Mouse (Mus musculus): ENCODE measurements around the gene Prrc2a. TPM values are rescaled to one million over a fixed set of nuclear protein-coding genes. Genes with fewer than 3 reads are reported as not detected.

The Prrc2a gene
- polyA plus RNA-seq, 1 experiment from 2014 or later, result 205 TPM

- Histone ChIP-seq H3K9me3 (no peaks in the 10 kb centered on the region), H3K27me3 (replicated peaks) (no peaks in the 10 kb centered on the region), H3K4me1 (no peaks in the 10 kb centered on the region), H3K4me2 (replicated peaks) (no peak overlapping the region), H3K27ac (no peak overlapping the region), H3K4me3 (no peak overlapping the region), H3K9ac (no peak overlapping the region), H3K36me3 (peaks cover 47% of the 10 kb centered on the region)
- ATAC-seq (ENCODE audit: low FRiP score, low read depth), result no peak
- 88% methylated on average over 7 of the region's 7 CpGs for WGBS
These were observed 60.6 kb downstream of the Prrc2a start for GRCm38 (mm10) chr17:35104079-35104478.

- H3K27ac ChIP-seq, result no peak overlapping the region
- no peak overlapping the region for H3K4me2 ChIP-seq (replicated peaks)
- H3K4me3 ChIP-seq, result no peak overlapping the region
- H3K36me3 ChIP-seq, result peaks cover 56% of the 10 kb centered on the region
- 75% methylated on average over 6 of the region's 6 CpGs for WGBS
- H3K27me3 ChIP-seq (replicated peaks), result no peaks in the 10 kb centered on the region
- no peaks in the 10 kb centered on the region for H3K4me1 ChIP-seq
- H3K9me3 ChIP-seq, result no peaks in the 10 kb centered on the region
- no peak overlapping the region for H3K9ac ChIP-seq
- ATAC-seq (ENCODE audit: low FRiP score, low read depth), result no peak
These were observed 61.4 kb downstream of the Prrc2a start for GRCm38 (mm10) chr17:35103221-35103690.

DNA sequence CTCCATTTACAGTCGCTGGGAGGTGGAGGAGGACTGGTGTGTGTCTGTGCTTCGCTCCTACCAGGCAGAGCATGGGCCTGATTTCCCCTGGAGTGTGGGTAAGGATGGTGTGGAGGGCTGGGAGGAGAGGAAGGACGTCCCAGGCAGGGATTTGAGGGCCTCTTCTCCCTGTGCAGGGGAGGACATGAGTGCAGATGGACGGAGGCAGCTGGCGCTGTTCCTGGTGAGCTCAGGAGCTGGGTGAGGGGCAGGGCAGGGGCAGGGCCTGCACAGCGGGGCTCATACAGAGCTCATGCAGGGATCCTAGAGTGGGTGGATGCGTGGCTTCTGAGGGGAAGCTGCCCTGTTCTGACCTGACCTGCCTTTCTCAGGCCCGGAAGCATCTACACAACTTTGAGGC, 62.4 kb downstream of the Prrc2a start:
- Histone ChIP-seq H3K9me3 (no peaks in the 10 kb centered on the region), H3K27me3 (replicated peaks) (no peaks in the 10 kb centered on the region), H3K4me2 (replicated peaks) (no peak overlapping the region), H3K27ac (no peak overlapping the region), H3K36me3 (peaks cover 61% of the 10 kb centered on the region), H3K4me1 (no peaks in the 10 kb centered on the region), H3K9ac (no peak overlapping the region), H3K4me3 (peak overlapping the region; percentile 5; the same call in 1 of the 2 replicates)
- 80% methylated on average over 8 of the region's 8 CpGs for WGBS
- ATAC-seq (ENCODE audit: low FRiP score, low read depth), result no peak

DNA sequence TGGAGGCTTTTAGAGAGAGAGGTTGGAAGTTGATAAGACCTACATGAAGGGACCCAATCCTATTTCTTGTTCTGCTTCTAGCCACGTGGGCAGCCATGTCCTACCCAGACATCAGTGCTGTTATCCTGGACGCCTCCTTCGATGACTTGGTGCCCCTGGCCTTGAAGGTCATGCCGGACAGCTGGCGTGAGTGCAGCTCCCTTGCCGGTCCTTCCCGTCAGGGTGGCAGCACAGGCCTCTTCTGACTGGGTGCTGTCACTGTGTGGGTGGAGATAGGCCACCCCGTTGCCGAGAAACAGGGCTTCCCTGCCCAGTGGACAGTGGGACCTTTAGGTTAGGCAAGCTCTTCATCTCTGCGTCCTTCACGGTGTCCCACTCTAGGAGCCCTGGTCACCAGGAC, 63.5 kb downstream of the Prrc2a start:
- no peak overlapping the region for H3K9ac ChIP-seq
- peaks cover 72% of the 10 kb centered on the region for H3K36me3 ChIP-seq
- H3K4me3 ChIP-seq, result no peak overlapping the region
- no peaks in the 10 kb centered on the region for H3K9me3 ChIP-seq
- no peak for ATAC-seq (ENCODE audit: low FRiP score, low read depth)
- H3K4me1 ChIP-seq, result no peaks in the 10 kb centered on the region
- no peak overlapping the region for H3K27ac ChIP-seq
- no peaks in the 10 kb centered on the region for H3K27me3 ChIP-seq (replicated peaks)
- WGBS, result 92% methylated on average over 11 of the region's 11 CpGs
- H3K4me2 ChIP-seq (replicated peaks), result no peak overlapping the region

GRCm38 (mm10) chr17:35100196-35100765, 64.4 kb downstream of the Prrc2a start:
- ATAC-seq (ENCODE audit: low FRiP score, low read depth), result no peak
- H3K9me3 ChIP-seq, result no peaks in the 10 kb centered on the region
- H3K36me3 ChIP-seq, result peaks cover 79% of the 10 kb centered on the region
- no peak overlapping the region for H3K4me3 ChIP-seq
- no peaks in the 10 kb centered on the region for H3K4me1 ChIP-seq
- H3K9ac ChIP-seq, result no peak overlapping the region
- no peak overlapping the region for H3K27ac ChIP-seq
- 82% methylated on average over 10 of the region's 10 CpGs for WGBS
- H3K4me2 ChIP-seq (replicated peaks), result no peak overlapping the region
- H3K27me3 ChIP-seq (replicated peaks), result no peaks in the 10 kb centered on the region

Small RNA genes lying within 50 kb of the gene (microRNA-seq; reads per million reads assigned to microRNA genes)
- gene Mir6973a (not detected), gene Mir6974 (not detected)

Other genes with a start within 250 kb of the Prrc2a start
- 24.4 and 27.3 TPM in 2 replicates for gene Neu1, start 233.6 kb downstream of the Prrc2a start, polyA plus RNA-seq (2016; fragmentation: Nextera tagmentation; extraction: Ambion mirVana)
- gene Hspa1b, start 205.7 kb downstream of the Prrc2a start, polyA plus RNA-seq (2016; fragmentation: Nextera tagmentation; extraction: Ambion mirVana), result 0.26 TPM in 1 of 2 replicates, not detected in the other
- gene Gm20481, start 195.0 kb downstream of the Prrc2a start, polyA plus RNA-seq (2016; fragmentation: Nextera tagmentation; extraction: Ambion mirVana), result not detected in 2 replicates
- gene Hspa1a, start 192.7 kb downstream of the Prrc2a start, polyA plus RNA-seq (2016; fragmentation: Nextera tagmentation; extraction: Ambion mirVana), result 3.1 and 3.5 TPM in 2 replicates
- 1.4 and 2.3 TPM in 2 replicates for gene Hspa1l, start 192.2 kb downstream of the Prrc2a start, polyA plus RNA-seq (2016; fragmentation: Nextera tagmentation; extraction: Ambion mirVana)
- gene Lsm2, start 183.0 kb downstream of the Prrc2a start, polyA plus RNA-seq (2016; fragmentation: Nextera tagmentation; extraction: Ambion mirVana), result 150 and 158 TPM in 2 replicates
- gene Vars, start 163.9 kb downstream of the Prrc2a start, polyA plus RNA-seq (2016; fragmentation: Nextera tagmentation; extraction: Ambion mirVana), result 118 and 119 TPM in 2 replicates
- 0.06 and 0.15 TPM in 2 replicates for gene Vwa7, start 148.3 kb downstream of the Prrc2a start, polyA plus RNA-seq (2016; fragmentation: Nextera tagmentation; extraction: Ambion mirVana)
- gene Sapcd1, start 136.9 kb downstream of the Prrc2a start, polyA plus RNA-seq (2016; fragmentation: Nextera tagmentation; extraction: Ambion mirVana), result 3.8 and 5.0 TPM in 2 replicates
- 3.1 and 4.1 TPM in 2 replicates for gene Msh5, start 118.2 kb downstream of the Prrc2a start, polyA plus RNA-seq (2016; fragmentation: Nextera tagmentation; extraction: Ambion mirVana)
- 169 and 178 TPM in 2 replicates for gene Clic1, start 114.9 kb downstream of the Prrc2a start, polyA plus RNA-seq (2016; fragmentation: Nextera tagmentation; extraction: Ambion mirVana)
- 564 and 591 TPM in 2 replicates for gene Ddah2, start 105.9 kb downstream of the Prrc2a start, polyA plus RNA-seq (2016; fragmentation: Nextera tagmentation; extraction: Ambion mirVana)
- gene Ly6g6c, start 99.5 kb downstream of the Prrc2a start, polyA plus RNA-seq (2016; fragmentation: Nextera tagmentation; extraction: Ambion mirVana), result not detected in 2 replicates
- 0.81 and 0.88 TPM in 2 replicates for gene Mpig6b, start 98.7 kb downstream of the Prrc2a start, polyA plus RNA-seq (2016; fragmentation: Nextera tagmentation; extraction: Ambion mirVana)
- gene Ly6g6e, start 88.0 kb downstream of the Prrc2a start, polyA plus RNA-seq (2016; fragmentation: Nextera tagmentation; extraction: Ambion mirVana), result 0.38 and 0.57 TPM in 2 replicates
- 1.9 and 2.2 TPM in 2 replicates for gene Ly6g6d, start 86.8 kb downstream of the Prrc2a start, polyA plus RNA-seq (2016; fragmentation: Nextera tagmentation; extraction: Ambion mirVana)
- gene Ly6g6f, start 79.3 kb downstream of the Prrc2a start, polyA plus RNA-seq (2016; fragmentation: Nextera tagmentation; extraction: Ambion mirVana), result 0.23 and 0.84 TPM in 2 replicates
- 78.7 and 83.6 TPM in 2 replicates for gene Abhd16a, start 75.6 kb downstream of the Prrc2a start, polyA plus RNA-seq (2016; fragmentation: Nextera tagmentation; extraction: Ambion mirVana)
- gene Ly6g5c, start 56.6 kb downstream of the Prrc2a start, polyA plus RNA-seq (2016; fragmentation: Nextera tagmentation; extraction: Ambion mirVana), result not detected in 2 replicates
- 1.1 TPM in 2 replicates for gene Ly6g5b, start 49.5 kb downstream of the Prrc2a start, polyA plus RNA-seq (2016; fragmentation: Nextera tagmentation; extraction: Ambion mirVana)
- 24.9 and 28.0 TPM in 2 replicates for gene Gpank1, start 43.4 kb downstream of the Prrc2a start, polyA plus RNA-seq (2016; fragmentation: Nextera tagmentation; extraction: Ambion mirVana)
- gene Csnk2b, start 42.8 kb downstream of the Prrc2a start, polyA plus RNA-seq (2016; fragmentation: Nextera tagmentation; extraction: Ambion mirVana), result 289 and 295 TPM in 2 replicates
- 6.1 and 7.8 TPM in 2 replicates for gene D17H6S53E, start 38.5 kb downstream of the Prrc2a start, polyA plus RNA-seq (2016; fragmentation: Nextera tagmentation; extraction: Ambion mirVana)
- gene Apom, start 32.8 kb downstream of the Prrc2a start, polyA plus RNA-seq (2016; fragmentation: Nextera tagmentation; extraction: Ambion mirVana), result 0.32 and 0.93 TPM in 2 replicates
- gene Bag6, start 29.7 kb downstream of the Prrc2a start, polyA plus RNA-seq (2016; fragmentation: Nextera tagmentation; extraction: Ambion mirVana), result 82.8 and 84.5 TPM in 2 replicates
- 8.3 and 9.1 TPM in 2 replicates for gene Aif1, start 11.2 kb upstream of the Prrc2a start, polyA plus RNA-seq (2016; fragmentation: Nextera tagmentation; extraction: Ambion mirVana)
- gene Lst1, start 23.5 kb upstream of the Prrc2a start, polyA plus RNA-seq (2016; fragmentation: Nextera tagmentation; extraction: Ambion mirVana), result 6.8 and 7.0 TPM in 2 replicates
- 0.39 and 0.57 TPM in 2 replicates for gene Ltb, start 29.5 kb upstream of the Prrc2a start, polyA plus RNA-seq (2016; fragmentation: Nextera tagmentation; extraction: Ambion mirVana)
- gene Tnf, start 37.1 kb upstream of the Prrc2a start, polyA plus RNA-seq (2016; fragmentation: Nextera tagmentation; extraction: Ambion mirVana), result 0.18 TPM in 1 of 2 replicates, not detected in the other
- gene Lta, start 40.5 kb upstream of the Prrc2a start, polyA plus RNA-seq (2016; fragmentation: Nextera tagmentation; extraction: Ambion mirVana), result not detected in 2 replicates
- not detected in 2 replicates for gene Gm16181, start 55.9 kb upstream of the Prrc2a start, polyA plus RNA-seq (2016; fragmentation: Nextera tagmentation; extraction: Ambion mirVana)
- gene Atp6v1g2, start 68.8 kb upstream of the Prrc2a start, polyA plus RNA-seq (2016; fragmentation: Nextera tagmentation; extraction: Ambion mirVana), result 26.2 and 28.4 TPM in 2 replicates
- gene Nfkbil1, start 70.9 kb upstream of the Prrc2a start, polyA plus RNA-seq (2016; fragmentation: Nextera tagmentation; extraction: Ambion mirVana), result 10.6 and 11.5 TPM in 2 replicates
- gene Ddx39b, start 76.8 kb upstream of the Prrc2a start, polyA plus RNA-seq (2016; fragmentation: Nextera tagmentation; extraction: Ambion mirVana), result 511 and 522 TPM in 2 replicates
- 55.7 and 58.8 TPM in 2 replicates for gene H2-D1, start 97.8 kb upstream of the Prrc2a start, polyA plus RNA-seq (2016; fragmentation: Nextera tagmentation; extraction: Ambion mirVana)
- 0.06 and 0.10 TPM in 2 replicates for gene H2-Q1, start 155.5 kb upstream of the Prrc2a start, polyA plus RNA-seq (2016; fragmentation: Nextera tagmentation; extraction: Ambion mirVana)
- 0.28 and 0.42 TPM in 2 replicates for gene H2-Q2, start 177.3 kb upstream of the Prrc2a start, polyA plus RNA-seq (2016; fragmentation: Nextera tagmentation; extraction: Ambion mirVana)
- gene H2-Q4, start 214.7 kb upstream of the Prrc2a start, polyA plus RNA-seq (2016; fragmentation: Nextera tagmentation; extraction: Ambion mirVana), result 2.7 and 3.2 TPM in 2 replicates

All from neural tube, embryonic 12.5 days (tissue).